Mouse (Mus musculus) ovary, adult 10 weeks (tissue): Measurements from ENCODE around the gene Hspe1. TPM values are rescaled to one million over a fixed set of nuclear protein-coding genes. Genes with fewer than 3 reads are reported as not detected.

Experiments
- polyA plus RNA-seq: library from polyadenylated mRNA; stranded (reverse); fragments of 350-450 nt; fragmentation: Illumina TruSeq; extraction: RNeasy Lipid Tissue Mini Kit (QIAGEN cat#74804); gene quantifications from one replicate; pipeline ENCODE4 v1.2.3, GENCODE M21; 2014

Hspe1 gene
- polyA plus RNA-seq: 696 TPM

DNA sequence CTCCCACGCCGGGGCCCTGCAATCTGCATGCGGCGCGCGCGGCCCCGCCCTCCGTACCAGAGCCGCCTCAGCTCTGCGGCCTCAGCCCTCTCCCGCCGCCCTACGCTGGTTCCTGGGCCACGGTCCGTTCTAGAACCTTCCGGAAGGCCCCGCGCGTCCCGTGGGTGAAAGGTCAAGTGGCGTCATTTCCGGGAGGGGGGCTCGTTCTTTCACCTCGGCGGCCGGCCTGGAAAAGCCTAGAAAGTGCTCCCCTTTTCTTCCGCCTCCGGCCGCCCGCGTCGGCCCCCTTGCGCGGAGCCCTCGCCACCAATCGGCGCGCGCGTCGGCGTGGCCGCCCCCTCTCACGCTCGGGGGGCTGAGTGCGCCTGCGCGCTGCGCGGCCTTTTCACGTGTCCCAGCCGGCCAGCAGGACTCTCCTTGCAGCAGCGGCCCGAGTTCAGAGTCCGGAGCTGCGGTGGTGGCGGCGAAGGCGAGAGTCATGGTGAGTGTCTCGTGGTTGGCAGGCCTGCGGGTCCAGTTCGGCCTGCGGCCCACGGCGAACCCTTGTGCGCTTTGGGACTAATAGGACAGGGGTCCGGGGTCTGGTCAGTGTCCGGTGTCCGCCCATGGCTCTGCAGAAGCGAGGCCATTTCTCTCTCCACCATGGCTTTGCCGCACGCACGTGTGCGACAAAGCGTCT, at the start of gene Hspe1, which contains the start of gene Hspd1:
Gene Hspe1, plus strand, starts transcription at position 201 of the 679 bp plus-strand sequence.
Gene Hspd1, minus strand, starts transcription at position 312 of the 679 bp plus-strand sequence.

DNA sequence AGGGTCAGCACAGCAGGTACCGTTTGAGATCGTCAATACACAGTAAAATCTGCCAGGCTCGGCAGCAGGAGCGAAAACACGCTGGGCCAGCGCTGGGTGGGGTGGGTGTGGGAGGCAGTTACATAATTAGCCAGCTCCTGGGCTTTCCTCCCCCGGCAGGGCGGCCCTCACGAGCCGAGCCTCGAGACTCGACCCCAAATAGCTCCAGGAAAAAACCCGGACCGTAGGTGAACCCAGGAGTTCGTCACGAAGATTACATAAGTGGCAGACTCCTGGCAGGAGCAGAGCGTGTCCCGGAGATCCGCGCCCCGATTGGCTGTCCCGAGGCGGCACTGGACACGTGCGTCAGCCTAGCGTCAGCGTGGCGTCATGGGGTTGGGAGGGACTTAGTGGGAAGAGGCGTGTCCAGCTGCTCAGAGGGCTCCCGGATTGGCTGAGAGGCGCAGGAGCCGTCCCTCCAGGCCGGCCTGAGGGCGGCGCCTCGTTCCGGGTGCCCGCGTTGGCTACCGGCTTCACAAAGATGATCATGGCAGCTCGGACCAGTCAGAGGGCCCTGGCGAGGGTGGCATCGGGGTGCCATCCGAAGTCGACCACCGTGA, 35.5 kb upstream of the Hspe1 start, which contains the start of gene Coq10b:
Gene Coq10b, plus strand, starts transcription at position 416 of the 599 bp plus-strand sequence.

DNA sequence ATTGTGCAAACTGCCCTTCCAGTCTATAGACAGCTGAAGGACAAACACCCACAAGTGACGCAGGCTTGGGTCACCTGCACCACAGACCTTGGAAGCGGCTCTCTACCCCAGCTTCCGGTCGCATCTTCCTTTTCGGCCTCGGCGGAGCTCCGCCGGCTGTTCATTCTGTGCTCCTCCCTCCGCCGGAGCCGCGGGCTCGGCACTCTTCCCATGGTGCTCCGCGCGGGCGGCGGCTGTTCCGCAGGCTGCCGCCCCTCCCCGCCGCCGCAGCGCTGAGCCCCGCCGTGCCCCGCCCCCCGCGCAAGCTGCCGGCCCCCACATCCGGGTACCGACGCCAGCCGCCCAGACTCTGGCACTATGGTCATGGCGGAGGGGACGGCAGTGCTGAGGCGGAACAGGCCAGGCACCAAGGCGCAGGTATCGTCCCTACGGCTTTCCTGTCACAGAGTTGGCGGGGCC, 43.0 kb downstream of the Hspe1 start, which contains the start of gene Mob4:
Gene Mob4, plus strand, starts transcription at position 289 of the 459 bp plus-strand sequence.

Other genes with a start within 250 kb of the Hspe1 start
- 44.8 TPM for gene Ankrd44, start 161.7 kb upstream of the Hspe1 start, polyA plus RNA-seq
- 347 TPM for gene Sf3b1, start 60.7 kb upstream of the Hspe1 start, polyA plus RNA-seq
- gene Coq10b, start 35.4 kb upstream of the Hspe1 start, polyA plus RNA-seq: 99.4 TPM
- gene Hspd1, start 111 bp downstream of the Hspe1 start, polyA plus RNA-seq: 1,148 TPM
- gene Mob4, start 43.1 kb downstream of the Hspe1 start, polyA plus RNA-seq: 380 TPM
- 17.0 TPM for gene Rftn2, start 138.7 kb downstream of the Hspe1 start, polyA plus RNA-seq
- 6.4 TPM for gene Mars2, start 149.0 kb downstream of the Hspe1 start, polyA plus RNA-seq